Mouse (Mus musculus): ENCODE measurements around the gene Inpp4b. TPM values are rescaled to one million over a fixed set of nuclear protein-coding genes. Genes with fewer than 3 reads are reported as not detected.

Gene Inpp4b
- polyA plus RNA-seq, 1 experiment from 2014 or later = 9.1 TPM

GRCm38 (mm10) chr8:81558550-81558949, 216.2 kb downstream of the Inpp4b start:
- Histone ChIP-seq H3K9me3 (replicated peaks; ENCODE audit: low read length) (no peaks in the 10 kb centered on the region), H3K4me3 (replicated peaks; ENCODE audit: low read depth, low read length) (no peak overlapping the region), H3K36me3 (ENCODE audit: insufficient read depth, low read length) (no peaks in the 10 kb centered on the region), H3K4me1 (replicated peaks; ENCODE audit: insufficient read depth, low read length) (no peaks in the 10 kb centered on the region), H3K27ac (no peak overlapping the region), H3K4me2 (ENCODE audit: low read length) (no peak overlapping the region), H3K9ac (ENCODE audit: low read depth, low read length) (no peak overlapping the region), H3K27me3 (ENCODE audit: insufficient read depth, low read length) (no peaks in the 10 kb centered on the region)
- no peak for TF ChIP-seq CTCF (IDR thresholded peaks at IDR 0.05; ENCODE audit: low read depth)
- DNase-seq (ENCODE audit: low spot score) (no peak), ATAC-seq (replicated peaks; ENCODE audit: low FRiP score, low read depth) (no peak)
- 78% methylated on average over 4 of the region's 4 CpGs for WGBS

GRCm38 (mm10) chr8:81562405-81562804, 220.0 kb downstream of the Inpp4b start:
- Histone ChIP-seq H3K36me3 (ENCODE audit: insufficient read depth, low read length) (no peaks in the 10 kb centered on the region), H3K4me1 (replicated peaks; ENCODE audit: insufficient read depth, low read length) (no peaks in the 10 kb centered on the region), H3K27ac (no peak overlapping the region), H3K9me3 (replicated peaks; ENCODE audit: low read length) (no peaks in the 10 kb centered on the region), H3K4me3 (replicated peaks; ENCODE audit: low read depth, low read length) (no peak overlapping the region), H3K4me2 (ENCODE audit: low read length) (no peak overlapping the region), H3K9ac (ENCODE audit: low read depth, low read length) (no peak overlapping the region), H3K27me3 (ENCODE audit: insufficient read depth, low read length) (no peaks in the 10 kb centered on the region)
- WGBS = 68% methylated on average over 1 of the region's 1 CpGs
- DNase-seq (ENCODE audit: low spot score) = no peak
- no peak for ATAC-seq (replicated peaks; ENCODE audit: low FRiP score, low read depth)
- TF ChIP-seq CTCF (IDR thresholded peaks at IDR 0.05; ENCODE audit: low read depth) = no peak

- 87% methylated on average over 4 of the region's 4 CpGs for WGBS
Observed at GRCm38 (mm10) chr8:81565484-81565883, 223.1 kb downstream of the Inpp4b start.

GRCm38 (mm10) chr8:81572319-81573104, 230.2 kb downstream of the Inpp4b start:
- Histone ChIP-seq H3K36me3 (ENCODE audit: insufficient read depth, low read length) (no peaks in the 10 kb centered on the region), H3K9me3 (replicated peaks; ENCODE audit: low read length) (no peaks in the 10 kb centered on the region), H3K4me3 (replicated peaks; ENCODE audit: low read depth, low read length) (no peak overlapping the region), H3K9ac (ENCODE audit: low read depth, low read length) (no peak overlapping the region), H3K4me1 (replicated peaks; ENCODE audit: insufficient read depth, low read length) (no peaks in the 10 kb centered on the region), H3K4me2 (ENCODE audit: low read length) (no peak overlapping the region), H3K27me3 (ENCODE audit: insufficient read depth, low read length) (no peaks in the 10 kb centered on the region), H3K27ac (no peak overlapping the region)
- no peak for TF ChIP-seq CTCF (IDR thresholded peaks at IDR 0.05; ENCODE audit: low read depth)
- ATAC-seq (replicated peaks; ENCODE audit: low FRiP score, low read depth) (no peak), DNase-seq (ENCODE audit: low spot score) (no peak)
- WGBS = 88% methylated on average over 1 of the region's 1 CpGs

More at GRCm38 (mm10) chr8:81565484-81565883, 223.1 kb downstream of the Inpp4b start:
- Histone ChIP-seq H3K4me1 (replicated peaks; ENCODE audit: insufficient read depth, low read length) (no peaks in the 10 kb centered on the region), H3K27me3 (ENCODE audit: insufficient read depth, low read length) (no peaks in the 10 kb centered on the region), H3K9ac (ENCODE audit: low read depth, low read length) (no peak overlapping the region), H3K9me3 (replicated peaks; ENCODE audit: low read length) (no peaks in the 10 kb centered on the region), H3K4me2 (ENCODE audit: low read length) (no peak overlapping the region), H3K4me3 (replicated peaks; ENCODE audit: low read depth, low read length) (no peak overlapping the region), H3K36me3 (ENCODE audit: insufficient read depth, low read length) (no peaks in the 10 kb centered on the region), H3K27ac (no peak overlapping the region)
- TF ChIP-seq CTCF (IDR thresholded peaks at IDR 0.05; ENCODE audit: low read depth) = no peak
- ATAC-seq (replicated peaks; ENCODE audit: low FRiP score, low read depth) (no peak), DNase-seq (ENCODE audit: low spot score) (no peak)

- H3K4me2 ChIP-seq (ENCODE audit: low read length) = no peak overlapping the region
- no peaks in the 10 kb centered on the region for H3K27me3 ChIP-seq (ENCODE audit: insufficient read depth, low read length)
- no peaks in the 10 kb centered on the region for H3K36me3 ChIP-seq (ENCODE audit: insufficient read depth, low read length)
- no peaks in the 10 kb centered on the region for H3K4me1 ChIP-seq (replicated peaks; ENCODE audit: insufficient read depth, low read length)
- WGBS = 88% methylated on average over 3 of the region's 3 CpGs
- H3K27ac ChIP-seq = no peak overlapping the region
- TF ChIP-seq CTCF (IDR thresholded peaks at IDR 0.05; ENCODE audit: low read depth) = no peak
- H3K9me3 ChIP-seq (replicated peaks; ENCODE audit: low read length) = no peaks in the 10 kb centered on the region
- no peak for ATAC-seq (replicated peaks; ENCODE audit: low FRiP score, low read depth)
- no peak overlapping the region for H3K4me3 ChIP-seq (replicated peaks; ENCODE audit: low read depth, low read length)
- no peak for DNase-seq (ENCODE audit: low spot score)
- no peak overlapping the region for H3K9ac ChIP-seq (ENCODE audit: low read depth, low read length)
Observed at GRCm38 (mm10) chr8:81575268-81575917, 233.0 kb downstream of the Inpp4b start.

- no peak for ATAC-seq (replicated peaks; ENCODE audit: low FRiP score, low read depth)
- Histone ChIP-seq H3K36me3 (ENCODE audit: insufficient read depth, low read length) (no peaks in the 10 kb centered on the region), H3K4me2 (ENCODE audit: low read length) (no peak overlapping the region), H3K27ac (no peak overlapping the region), H3K4me3 (replicated peaks; ENCODE audit: low read depth, low read length) (no peak overlapping the region), H3K9me3 (replicated peaks; ENCODE audit: low read length) (no peaks in the 10 kb centered on the region), H3K4me1 (replicated peaks; ENCODE audit: insufficient read depth, low read length) (no peaks in the 10 kb centered on the region), H3K9ac (ENCODE audit: low read depth, low read length) (no peak overlapping the region), H3K27me3 (ENCODE audit: insufficient read depth, low read length) (no peaks in the 10 kb centered on the region)
- 71% methylated on average over 3 of the region's 3 CpGs for WGBS
- TF ChIP-seq CTCF (IDR thresholded peaks at IDR 0.05; ENCODE audit: low read depth) = no peak
- DNase-seq (ENCODE audit: low spot score) = no peak
Observed at GRCm38 (mm10) chr8:81578951-81579350, 236.6 kb downstream of the Inpp4b start.
